Mouse (Mus musculus) urinary bladder, postnatal 10 days (tissue): Measurements from ENCODE around the gene 4930402F06Rik.

Experiments used
- DNase-seq: peaks from one replicate; pipeline ENCODE4 v3.0.0; 2022; ENCODE audit warnings: low spot score

The 4930402F06Rik gene

DNA sequence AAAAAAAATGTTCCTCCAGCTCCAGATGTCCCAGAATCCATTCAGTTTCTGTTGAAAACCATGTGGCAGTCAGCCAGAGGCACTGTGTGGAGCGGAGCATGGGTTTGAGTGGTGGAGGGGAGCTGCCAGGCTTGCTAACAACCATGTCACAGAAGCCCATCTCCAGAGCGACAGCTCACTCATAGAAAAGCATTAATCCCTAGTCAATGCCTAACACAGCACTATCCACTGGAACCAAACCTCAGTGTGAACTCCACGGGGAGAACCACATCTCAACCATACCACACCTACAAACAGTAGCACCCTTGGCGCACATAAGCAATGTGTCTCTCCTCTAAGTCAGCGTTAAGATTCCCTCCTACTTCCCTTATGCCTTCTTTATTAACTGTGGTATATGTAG lies at the start of gene 4930402F06Rik:
Gene 4930402F06Rik, minus strand, starts transcription at position 80 of the 400 bp plus-strand sequence.
- no peak for DNase-seq

DNA sequence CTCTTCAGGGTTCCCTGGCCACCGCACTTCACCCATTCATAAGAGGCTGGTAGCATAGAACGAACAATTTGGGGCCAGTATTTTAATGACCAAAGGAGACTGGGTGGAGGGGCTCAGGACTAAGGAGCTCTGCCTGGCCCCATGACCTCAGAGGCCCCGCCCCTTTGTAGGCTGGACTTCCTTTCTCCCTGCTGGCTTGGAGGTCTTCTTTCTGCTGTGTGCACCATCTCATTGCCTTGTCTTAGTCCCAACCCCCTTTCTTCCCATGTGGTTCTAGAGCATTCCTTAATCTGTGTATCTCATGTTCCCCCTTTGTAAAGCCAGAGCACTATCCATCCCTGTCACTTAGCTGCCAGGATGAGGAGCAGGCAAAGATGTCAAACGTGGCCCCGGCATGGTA lies 49.3 kb upstream of the 4930402F06Rik start:
- DNase-seq: no peak

DNA sequence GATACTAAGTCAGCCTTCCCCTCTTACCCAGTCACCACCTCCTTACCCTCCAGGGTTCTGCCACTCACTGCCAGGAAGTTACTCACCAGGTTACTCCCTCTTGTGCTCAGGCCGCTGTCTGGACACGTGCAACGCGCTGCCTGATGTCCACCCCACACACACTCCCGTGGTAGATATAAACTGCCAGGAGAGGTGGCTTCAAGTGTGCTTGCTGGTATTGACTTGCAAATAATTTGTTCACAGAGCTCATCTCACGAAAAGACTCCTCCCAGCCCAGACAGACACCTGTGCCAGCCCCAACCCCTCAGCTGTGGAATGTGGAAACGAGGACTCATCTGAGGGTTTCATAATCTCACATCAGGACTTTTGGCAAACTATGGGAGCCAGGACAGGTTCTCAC lies 48.6 kb upstream of the 4930402F06Rik start:
- no peak for DNase-seq

DNA sequence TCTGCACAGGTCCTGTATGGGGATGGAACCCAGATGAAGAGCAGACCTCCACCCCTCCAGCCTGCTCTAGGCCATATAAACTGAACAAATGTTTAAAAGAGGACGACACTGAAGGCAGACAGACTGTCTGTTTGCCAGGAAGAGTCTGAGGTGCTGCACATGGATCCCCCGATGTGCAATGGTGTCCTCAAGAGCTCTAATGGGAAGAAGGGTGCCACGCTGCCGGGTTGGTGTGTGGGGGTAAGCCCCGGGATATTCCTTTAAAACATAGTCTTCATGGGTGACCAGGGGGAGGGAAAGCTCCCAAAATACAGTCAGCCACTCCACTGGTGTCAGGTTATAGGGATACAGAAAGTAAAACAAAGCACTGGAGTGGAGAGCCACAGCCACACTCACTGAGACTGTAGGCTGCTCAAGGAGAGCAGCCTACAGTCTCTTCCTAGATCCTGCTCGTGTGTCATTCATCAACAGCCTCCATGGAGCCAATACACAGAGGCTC lies 47.8 kb upstream of the 4930402F06Rik start:
- no peak for DNase-seq

DNA sequence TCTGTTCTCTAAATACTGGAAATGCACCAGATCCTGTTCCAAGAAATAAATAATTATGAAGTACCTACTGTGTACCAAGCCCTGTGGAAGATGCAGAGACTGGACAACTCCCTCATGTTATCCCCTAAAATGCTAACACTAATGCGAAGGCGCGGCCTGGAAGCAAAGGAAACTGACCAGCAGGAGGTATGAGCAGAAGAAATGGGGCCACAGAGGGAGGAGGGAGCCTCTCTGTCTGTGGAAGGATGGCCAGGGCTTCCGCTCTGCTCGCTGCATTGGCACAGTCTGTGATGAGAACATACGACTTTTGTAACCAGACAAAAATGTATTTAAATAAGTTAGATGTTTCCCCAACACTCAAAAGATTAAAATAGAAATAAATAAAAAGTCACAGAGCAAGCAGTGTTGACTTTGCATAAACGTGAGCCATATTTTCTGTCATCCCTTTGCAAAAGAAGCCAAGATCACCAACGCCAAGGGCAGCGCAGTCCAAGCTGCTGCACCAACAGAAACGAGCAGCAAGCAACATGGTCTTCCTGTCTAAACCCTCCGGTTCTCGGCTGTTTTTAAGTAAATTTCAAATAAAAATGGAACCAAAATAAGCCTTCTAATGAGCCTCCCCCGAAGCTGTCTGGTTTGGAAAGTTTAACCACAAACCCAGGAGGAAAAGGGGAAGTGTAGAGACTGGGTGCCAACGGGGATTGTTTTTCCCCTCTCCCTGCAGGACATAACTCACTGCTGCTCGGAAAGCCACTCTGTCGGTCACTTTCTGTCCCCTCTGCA lies 47.2 kb upstream of the 4930402F06Rik start:
- no peak for DNase-seq

DNA sequence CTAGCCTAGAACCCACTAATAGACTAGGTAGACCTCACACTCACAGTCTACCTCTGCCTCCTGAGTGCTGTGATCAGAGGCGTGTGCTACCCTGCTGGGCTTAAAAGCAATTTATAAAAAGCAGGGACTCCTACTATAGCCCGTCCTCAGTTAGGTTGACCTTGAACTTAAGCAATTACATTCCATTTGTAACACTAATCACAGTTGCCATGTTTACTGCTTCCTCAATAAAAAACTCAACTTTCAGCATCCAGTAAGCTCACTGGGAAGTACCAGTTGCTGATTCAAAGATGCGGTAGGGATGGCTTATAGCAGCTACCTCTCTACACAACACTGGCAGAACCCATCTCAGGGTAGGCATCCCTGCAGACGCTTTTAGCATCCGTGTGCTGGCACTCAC lies 46.4 kb upstream of the 4930402F06Rik start:
- no peak for DNase-seq

DNA sequence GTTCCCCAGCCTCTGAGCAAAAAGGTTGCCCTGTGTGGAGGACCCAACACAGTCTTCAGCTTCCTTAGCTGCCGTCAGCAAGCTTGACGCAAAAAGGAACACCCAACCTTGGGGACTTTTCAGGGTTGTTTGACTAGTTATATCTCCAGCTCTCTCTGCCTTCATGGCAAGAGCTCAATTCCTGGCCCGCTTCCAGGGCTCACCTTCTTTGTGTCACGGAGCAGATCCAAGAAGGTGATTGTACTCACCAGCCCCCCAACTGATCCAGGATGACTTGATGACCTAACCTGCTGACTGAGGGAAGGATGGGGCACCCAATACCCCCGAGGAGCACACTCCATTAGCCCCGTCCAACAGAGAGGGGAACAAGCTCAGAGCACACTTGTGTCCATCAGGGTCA lies 45.1 kb upstream of the 4930402F06Rik start:
- DNase-seq: no peak

DNA sequence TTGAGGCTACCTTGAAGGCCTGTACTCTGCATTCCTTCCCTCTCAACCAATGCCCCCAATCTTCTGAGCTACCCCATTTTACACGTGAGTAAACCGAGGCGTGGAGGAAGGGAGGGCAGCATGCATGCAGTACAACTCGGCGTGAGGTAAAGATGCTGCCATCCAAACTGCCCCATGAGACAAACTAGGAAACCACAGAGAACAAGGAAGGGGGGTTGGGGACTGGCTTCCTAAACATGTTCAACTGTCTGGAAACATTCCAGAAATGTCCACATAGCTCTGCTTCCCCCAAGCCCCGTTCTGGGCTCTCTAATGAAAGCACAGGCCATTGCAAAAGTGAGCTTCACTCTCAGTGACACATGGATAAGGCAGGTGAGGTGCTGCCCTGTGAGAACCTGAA lies 44.4 kb upstream of the 4930402F06Rik start:
- no peak for DNase-seq

DNA sequence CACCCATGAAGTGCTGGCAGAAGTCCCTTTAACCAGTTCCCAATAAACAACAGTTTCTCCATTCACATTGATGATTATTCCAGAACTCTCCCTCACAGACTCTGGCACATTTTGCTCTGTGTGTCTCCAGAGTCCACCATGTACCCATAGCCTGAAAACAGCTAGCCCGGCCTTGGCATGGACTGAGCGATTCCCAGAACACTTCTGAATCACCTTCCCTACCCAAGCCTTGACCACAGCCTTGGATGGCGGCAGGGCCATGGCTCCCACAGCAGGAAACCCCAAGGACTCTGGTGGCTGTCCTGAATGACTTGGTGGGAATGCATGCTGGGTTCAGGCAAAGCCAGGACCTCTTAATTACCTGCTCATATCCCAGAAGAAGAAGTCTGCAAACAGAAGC lies 43.5 kb upstream of the 4930402F06Rik start:
- no peak for DNase-seq

DNA sequence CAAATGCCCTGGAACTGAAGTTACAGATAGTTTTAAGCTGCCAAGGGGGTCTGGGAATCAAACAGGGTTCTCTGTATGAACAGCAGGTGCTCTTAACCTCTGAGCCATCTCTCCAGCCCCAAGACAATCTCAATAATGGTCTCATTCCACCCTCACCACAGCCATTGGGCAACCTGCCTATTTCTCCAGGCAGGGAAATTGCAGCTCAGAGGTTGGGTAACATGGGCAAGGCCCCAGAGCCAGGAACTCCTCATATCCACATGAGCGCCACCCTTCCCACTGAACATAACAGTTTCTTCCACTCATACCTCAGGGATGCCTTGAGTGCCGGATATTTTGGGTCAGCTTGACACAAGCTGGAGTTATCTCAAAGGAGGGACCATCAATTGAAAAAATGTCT lies 40.8 kb upstream of the 4930402F06Rik start:
- DNase-seq: no peak

DNA sequence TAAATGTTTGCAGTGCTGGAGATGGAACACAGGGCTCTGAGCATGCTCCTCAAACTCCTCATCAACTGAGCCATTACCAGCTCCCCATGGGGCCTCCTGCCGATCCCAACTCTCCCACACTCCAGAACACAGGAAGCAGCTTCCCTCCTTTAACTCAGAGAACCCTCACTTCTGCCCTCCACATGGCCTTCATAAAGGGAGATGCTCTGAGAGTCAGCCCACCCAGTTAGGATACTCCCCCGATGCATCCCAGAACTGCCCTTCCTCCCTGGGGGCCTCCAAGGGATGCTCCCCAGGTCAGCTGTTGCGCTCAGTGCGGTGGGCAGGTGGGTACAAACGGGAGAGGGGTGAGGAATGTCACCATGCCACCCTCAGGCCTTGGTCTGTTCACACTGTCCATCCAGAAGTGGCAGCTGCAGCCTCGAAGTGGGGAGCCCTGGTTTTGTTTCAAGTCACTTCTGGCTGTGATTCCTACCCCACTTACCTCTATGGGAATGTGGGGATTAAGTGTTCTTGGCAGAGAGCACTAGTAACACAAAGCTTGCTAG lies 37.7 kb upstream of the 4930402F06Rik start:
- no peak for DNase-seq

DNA sequence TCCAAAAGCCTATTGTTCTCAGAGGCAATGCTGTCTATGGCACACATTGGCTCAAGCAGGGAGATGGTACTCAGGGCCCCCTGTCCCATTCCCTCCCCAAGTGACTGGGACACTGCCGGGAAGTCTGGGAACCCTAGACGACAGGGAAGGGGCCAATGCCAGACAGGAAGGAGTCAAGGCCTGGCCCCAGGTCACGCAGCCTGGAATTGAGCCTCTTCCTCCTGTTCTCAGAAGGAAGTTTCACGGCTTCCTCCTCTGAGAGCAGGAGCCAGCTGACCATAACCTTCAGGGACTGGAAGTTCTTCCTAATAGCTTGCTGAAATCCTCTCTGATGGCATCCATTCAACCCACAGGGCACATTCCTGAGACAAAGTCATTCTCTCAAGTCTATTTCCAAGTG lies 36.5 kb upstream of the 4930402F06Rik start:
- no peak for DNase-seq

DNA sequence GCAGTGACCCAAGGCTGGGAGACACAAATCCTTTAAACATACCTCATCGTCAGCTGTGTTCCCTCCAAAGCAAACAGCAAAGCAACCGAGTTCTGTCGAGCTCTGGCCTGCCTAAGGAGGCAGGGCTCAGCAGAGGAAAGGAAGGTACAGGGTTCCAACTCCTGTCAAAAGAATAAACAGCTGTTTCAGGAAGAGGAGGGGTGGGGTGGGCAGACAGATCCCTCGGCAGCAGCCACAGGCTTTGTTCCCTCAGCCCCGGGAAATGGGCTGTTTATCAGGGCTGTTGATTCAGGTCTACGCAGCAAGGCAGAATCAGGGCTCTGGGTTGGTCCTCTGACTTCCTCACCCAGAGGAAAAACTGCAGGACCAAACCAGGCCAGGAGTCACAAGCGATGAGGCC lies 35.5 kb upstream of the 4930402F06Rik start:
- no peak for DNase-seq

DNA sequence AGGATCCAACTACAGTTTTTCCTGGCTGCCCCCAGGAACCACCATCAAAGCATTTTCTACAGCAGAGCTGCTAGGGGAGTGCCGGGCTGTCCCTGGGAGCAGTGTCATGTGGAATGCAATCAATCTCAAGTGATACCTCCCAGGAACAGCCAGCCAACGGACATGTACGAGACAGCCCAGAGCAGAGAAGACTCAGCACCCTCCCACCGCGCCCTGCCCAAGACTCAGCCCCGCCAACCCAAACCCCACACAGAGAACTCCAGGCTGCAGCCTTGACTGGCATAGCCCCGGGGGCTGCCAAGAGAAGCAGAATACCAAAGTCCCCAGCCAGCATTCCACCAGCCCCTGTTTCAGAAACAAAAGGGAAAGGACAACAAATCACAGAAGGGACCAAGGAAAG lies 35.0 kb upstream of the 4930402F06Rik start:
- no peak for DNase-seq

DNA sequence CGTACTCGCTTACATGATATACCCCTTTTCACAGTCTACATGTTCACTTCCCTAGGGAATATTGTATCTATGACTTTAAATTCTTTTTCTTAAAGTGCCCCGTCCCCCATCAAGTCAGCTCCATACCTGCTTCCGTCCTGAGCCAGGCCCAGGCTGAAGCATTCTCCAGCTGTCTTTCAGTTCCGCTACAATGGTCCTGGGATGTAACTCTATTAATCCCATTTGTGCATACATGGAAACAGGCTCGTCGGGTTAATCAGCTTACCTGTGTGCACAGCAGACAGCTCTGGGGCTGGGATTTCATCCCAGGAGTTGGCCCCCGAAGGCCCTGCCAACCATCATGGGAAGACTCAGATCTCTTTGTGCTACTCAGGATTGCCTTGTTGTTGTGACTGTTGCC lies 33.8 kb upstream of the 4930402F06Rik start:
- DNase-seq: no peak

DNA sequence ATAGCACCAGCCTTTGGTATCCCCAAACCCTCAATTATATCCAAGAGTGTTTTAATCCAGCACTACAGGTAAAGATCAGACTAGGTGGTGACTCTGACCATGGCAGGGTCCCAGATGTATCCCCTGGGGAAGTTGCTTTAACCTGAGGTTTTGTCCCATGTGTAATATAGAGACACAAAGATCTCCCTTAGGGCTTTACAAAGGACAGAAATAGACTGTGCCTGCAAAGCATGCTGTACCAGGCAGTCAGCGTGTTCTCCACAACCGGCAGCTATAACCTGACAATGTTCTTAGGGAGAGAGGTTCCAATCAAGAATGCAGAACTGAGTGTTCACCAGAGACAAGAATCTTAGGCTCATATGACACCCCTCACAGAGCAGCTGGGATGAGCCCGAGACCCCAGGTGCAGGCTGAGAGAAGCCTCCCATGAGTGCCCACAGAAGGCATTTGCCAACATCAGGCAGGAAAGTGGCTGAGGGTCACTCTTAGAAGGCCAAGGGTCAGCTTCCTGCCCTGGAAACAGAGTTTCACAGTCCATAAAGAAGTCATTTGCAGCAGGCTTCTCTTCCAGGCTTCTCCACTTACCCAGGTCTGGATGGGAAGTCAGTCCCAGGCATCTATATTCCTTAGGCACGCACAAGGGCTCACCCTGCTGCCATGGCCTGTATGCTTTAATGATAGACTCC lies 31.8 kb upstream of the 4930402F06Rik start:
- no peak for DNase-seq

DNA sequence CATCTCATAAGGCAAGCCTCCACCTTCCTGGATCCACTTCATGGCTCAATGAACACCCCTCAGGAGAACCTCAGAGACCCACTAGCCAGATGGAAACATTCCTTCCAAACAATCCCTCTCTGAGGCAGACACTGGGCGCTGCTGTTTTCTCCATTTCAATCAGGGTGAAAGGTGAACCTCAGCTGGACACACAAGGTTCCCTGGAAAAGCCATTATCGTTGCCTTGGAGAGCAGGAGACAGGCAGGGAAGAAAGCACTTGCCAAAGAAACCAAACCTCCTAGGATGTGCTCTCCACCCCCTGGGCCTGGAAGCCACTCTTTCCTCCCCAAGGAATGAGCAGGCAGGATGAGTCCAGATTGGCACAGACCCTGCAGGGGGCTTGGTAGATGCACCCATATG lies 30.6 kb upstream of the 4930402F06Rik start:
- no peak for DNase-seq

DNA sequence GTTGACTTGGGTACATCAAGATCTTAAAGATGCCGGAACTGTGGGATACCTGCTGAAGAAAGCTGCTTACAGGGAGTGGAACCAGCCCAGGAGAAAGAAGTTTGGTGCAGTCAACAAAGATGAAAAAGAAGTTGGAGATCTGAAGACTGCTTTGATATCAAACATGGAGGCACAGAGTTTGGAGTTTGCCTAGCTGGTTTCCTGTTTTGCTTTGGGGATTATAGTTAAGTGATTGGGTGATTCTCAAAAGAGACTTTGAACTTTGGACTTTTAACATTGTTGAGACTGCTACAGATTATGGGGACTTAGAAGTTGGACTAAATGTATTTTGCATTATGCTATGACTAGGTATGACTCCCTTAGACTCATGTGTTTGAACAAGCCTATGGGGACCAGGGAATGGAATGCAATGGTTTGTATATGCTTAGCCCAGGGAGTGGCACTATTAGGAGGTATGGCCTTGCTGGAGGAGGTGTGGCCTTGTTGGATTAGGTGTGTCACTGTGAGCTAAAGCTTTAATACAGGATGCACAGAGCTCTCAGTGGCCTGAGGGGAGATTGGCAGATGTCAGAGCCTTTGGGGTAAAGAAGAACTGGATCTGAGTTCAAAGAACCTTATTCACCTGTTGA lies 26.9 kb upstream of the 4930402F06Rik start:
- no peak for DNase-seq

DNA sequence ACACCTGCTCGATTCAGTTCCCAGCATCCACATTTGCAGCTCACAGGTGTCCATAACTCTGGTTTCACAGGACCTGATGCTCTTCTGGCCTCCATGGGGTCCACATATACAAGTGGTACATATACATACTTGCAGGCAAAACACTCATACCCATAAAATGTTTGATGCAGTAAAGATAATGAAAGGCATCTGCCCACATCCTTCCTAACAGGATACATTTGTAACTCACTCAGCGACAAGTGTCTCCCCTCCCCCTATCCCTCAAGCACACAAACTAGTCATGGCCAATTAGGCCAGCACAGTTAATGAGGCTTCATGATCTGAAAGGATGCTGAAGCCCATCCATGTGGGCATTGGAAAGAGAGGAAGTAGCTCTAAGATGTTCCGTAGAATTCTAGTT lies 25.4 kb upstream of the 4930402F06Rik start:
- no peak for DNase-seq

DNA sequence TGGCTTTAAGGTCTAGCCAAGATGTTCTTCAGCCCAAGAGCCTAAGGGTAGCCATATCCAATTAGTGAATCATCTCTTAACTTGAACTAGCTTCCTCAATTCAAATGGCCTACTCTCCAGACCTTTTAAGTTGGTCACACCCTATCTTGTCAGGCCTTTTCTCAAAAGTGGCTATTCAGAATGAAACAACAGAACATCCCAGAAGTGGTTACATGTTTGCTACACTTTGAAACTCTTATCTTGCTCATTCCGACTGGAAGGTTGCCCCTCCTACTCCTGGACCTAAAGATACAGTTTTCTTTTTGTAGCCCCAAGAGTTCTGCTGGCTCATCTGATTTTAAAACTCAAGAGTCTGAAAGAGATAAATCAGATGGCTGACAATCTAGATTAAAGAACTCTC lies 23.7 kb upstream of the 4930402F06Rik start:
- no peak for DNase-seq

DNA sequence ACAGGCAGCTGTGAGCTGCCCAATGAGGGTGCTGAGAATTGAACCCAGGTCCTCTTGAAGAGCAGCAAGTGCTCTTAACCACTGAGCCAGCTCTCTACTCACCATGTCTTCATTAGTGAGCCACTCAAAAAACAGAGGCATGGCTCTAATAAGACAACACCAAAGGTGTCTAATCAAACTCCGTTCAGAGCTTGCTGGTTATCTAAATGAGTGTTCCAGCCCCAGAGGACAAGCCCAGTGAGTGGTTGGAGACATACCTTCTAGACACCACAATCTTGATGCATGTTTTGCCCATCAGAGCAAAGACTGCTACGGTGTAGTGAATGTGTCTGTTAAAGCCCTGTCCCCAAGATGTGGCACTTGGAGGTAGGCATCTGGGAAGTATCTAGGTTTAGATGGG lies 22.7 kb upstream of the 4930402F06Rik start:
- no peak for DNase-seq

DNA sequence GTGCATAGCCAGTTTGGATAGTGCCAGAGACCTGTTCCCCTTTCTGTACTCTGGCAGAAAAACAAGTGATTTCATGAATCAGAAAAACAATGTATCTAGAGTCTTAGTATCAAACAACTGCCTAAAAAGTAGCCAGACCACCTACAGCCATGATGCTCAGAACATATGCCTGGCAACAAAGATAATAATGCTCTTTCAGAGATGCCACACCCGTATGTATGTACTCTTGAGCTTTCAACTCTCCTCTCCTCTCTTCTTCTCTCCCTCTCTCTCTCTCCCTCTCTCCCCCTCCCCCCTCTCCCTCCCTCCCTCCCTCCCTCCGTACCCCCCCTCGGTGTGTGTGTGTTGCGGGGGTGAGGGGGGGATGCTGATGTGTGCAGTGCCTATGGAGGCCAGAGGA lies 22.3 kb upstream of the 4930402F06Rik start:
- no peak for DNase-seq

DNA sequence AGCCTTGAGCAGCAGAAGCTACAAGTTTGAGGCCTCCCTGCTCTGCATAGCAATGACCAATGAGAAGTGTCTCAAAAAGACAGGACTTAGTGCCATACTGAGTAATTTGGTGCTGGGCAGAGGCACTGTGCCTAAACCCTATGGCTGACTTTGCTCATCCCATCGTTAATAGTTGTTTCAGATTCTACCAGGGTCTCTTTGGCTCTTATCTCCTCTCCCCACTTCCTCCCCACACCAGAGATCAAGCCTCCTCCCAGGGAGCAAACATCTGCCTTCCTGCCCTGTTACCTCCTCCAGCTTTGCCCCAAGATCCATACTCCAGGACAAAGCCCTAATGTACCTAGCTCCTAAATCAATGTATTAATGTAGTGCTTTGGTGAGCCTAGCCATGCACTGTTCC lies 20.3 kb upstream of the 4930402F06Rik start:
- no peak for DNase-seq
